Mouse (Mus musculus) CH12.LX (cell line): ENCODE data around the gene Ppp1r37. TPM values are rescaled to one million over a fixed set of nuclear protein-coding genes. Genes with fewer than 3 reads are reported as not detected.
"Not testable (repeated sequence)": the region's sequence is repeated elsewhere in the genome, so short reads cannot be mapped to it uniquely, and the experiment has no call there.

Source experiments
- DNase-seq: peaks from one replicate; pipeline ENCODE4 v3.0.0-alpha.2; 2013; ENCODE audit errors: extremely low read depth
- H3K27ac ChIP-seq: 2 replicates; pipeline ENCODE4 v1.5.1; 2012; ENCODE audit warnings: low read depth, mild to moderate bottlenecking, control low read depth, moderate library complexity; ENCODE audit not compliant: insufficient read depth
- H3K27me3 ChIP-seq: replicated peaks from 2 replicates; pipeline ENCODE3; 2012; ENCODE audit warnings: inconsistent platforms
- H3K36me3 ChIP-seq, 2 experiments: replicated peaks in 1 of 2; 2 replicates each; pipeline versions ENCODE3 to v1.6.1; 2012; ENCODE audit warnings: inconsistent platforms in 1 of 2, low read length in 1 of 2, mild to moderate bottlenecking in 1 of 2, mixed read lengths in 1 of 2, moderate library complexity in 1 of 2; ENCODE audit not compliant: control insufficient read depth in 1 of 2, insufficient read depth in 1 of 2
- H3K4me1 ChIP-seq, 2 experiments: 2 replicates each; pipeline ENCODE4 v1.6.1; 2012; ENCODE audit warnings: inconsistent platforms in 1 of 2, moderate library complexity in 1 of 2; ENCODE audit not compliant: insufficient read depth in 2 of 2, control insufficient read depth in 1 of 2
- H3K4me2 ChIP-seq: 2 replicates; pipeline ENCODE4 v1.6.1; 2012; ENCODE audit warnings: low read depth, mild to moderate bottlenecking, control low read depth; ENCODE audit not compliant: poor library complexity, insufficient read depth, severe bottlenecking
- H3K4me3 ChIP-seq, 3 experiments: fragments of 150-350 bp in 1 of 3; sonication (generic) in 1 of 3; replicated peaks in 1 of 3; 2 replicates each; pipeline versions ENCODE3 to v1.5.1; 2011 to 2012; ENCODE audit warnings: low read depth in 2 of 3, low read length in 2 of 3, mild to moderate bottlenecking in 2 of 3, moderate library complexity in 2 of 3, control low read depth in 1 of 3, improper control_type of control experiment in 1 of 3, inconsistent platforms in 1 of 3, mixed read lengths in 1 of 3; ENCODE audit not compliant: poor library complexity in 1 of 3
- H3K79me2 ChIP-seq: replicated peaks from 2 replicates; pipeline ENCODE4 v1.6.1; 2012; ENCODE audit warnings: mild to moderate bottlenecking, moderate library complexity; ENCODE audit not compliant: control insufficient read depth, poor library complexity, insufficient read depth, severe bottlenecking; ENCODE audit errors: extremely low read depth
- H3K9ac ChIP-seq: 2 replicates; pipeline ENCODE4 v1.6.1; 2012; ENCODE audit warnings: low read depth, mild to moderate bottlenecking, control low read depth, moderate library complexity; ENCODE audit not compliant: insufficient read depth
- H3K9me3 ChIP-seq: replicated peaks from 2 replicates; pipeline ENCODE3; 2012; ENCODE audit warnings: low read length, inconsistent platforms, mixed read lengths
- CTCF ChIP-seq, 2 experiments: IDR thresholded peaks in 1 of 2; conservative IDR thresholded peaks in 1 of 2; 2 replicates each; pipeline ENCODE4 v1.5.1; 2011 to 2012; ENCODE audit warnings: low read depth in 2 of 2, low read length in 2 of 2, improper control_type of control experiment in 1 of 2, inconsistent platforms in 1 of 2, mild to moderate bottlenecking in 1 of 2, moderate library complexity in 1 of 2
- E2F4 ChIP-seq: IDR thresholded peaks from 2 replicates; pipeline ENCODE4 v1.6.1; 2011; ENCODE audit warnings: low read depth, low read length, improper control_type of control experiment; ENCODE audit not compliant: insufficient replicate concordance
- JUN ChIP-seq: IDR thresholded peaks from 2 replicates; pipeline ENCODE4 v1.6.1; 2011; ENCODE audit warnings: low read depth, mild to moderate bottlenecking, low read length, improper control_type of control experiment, moderate library complexity; ENCODE audit not compliant: insufficient read depth
- MEF2A ChIP-seq: IDR thresholded peaks from 2 replicates; pipeline ENCODE4 v1.6.1; 2014; ENCODE audit warnings: low read depth, mild to moderate bottlenecking, inconsistent platforms, low read length, improper control_type of control experiment, borderline replicate concordance
- TBP ChIP-seq: conservative IDR thresholded peaks from 2 replicates; pipeline ENCODE4 v1.6.1; 2011; ENCODE audit warnings: low read depth, low read length, improper control_type of control experiment
- ZKSCAN1 ChIP-seq: IDR thresholded peaks from 2 replicates; pipeline ENCODE4 v1.6.1; 2012; ENCODE audit warnings: low read depth, inconsistent platforms, low read length, improper control_type of control experiment, borderline replicate concordance
- dilution Hi-C: fragments of 300-500 bp; cut with MboI; formaldehyde crosslinking; loops from 2 replicates; pipeline ENCODE4 v1.14.3; 2020; ENCODE audit warnings: low sequenced_read_pairs; ENCODE audit not compliant: extremely low pct_unique_long_range_greater_than_20kb, extremely low pct_ligation_motif_present
- in situ Hi-C: fragments of 300-500 bp; cut with MboI; formaldehyde crosslinking; loops from 3 replicates; pipeline ENCODE4 v1.14.3; 2019; ENCODE audit warnings: low sequenced_read_pairs, low pct_ligation_motif_present, low pct_unique_long_range_greater_than_20kb, mixed read lengths
- polyA plus RNA-seq: library from polyadenylated mRNA; unstranded; fragments of >175 nt; gene quantifications from 2 replicates; pipeline ENCODE4 v1.2.1, GENCODE M21; 2012; ENCODE audit warnings: low read depth; ENCODE audit not compliant: insufficient read length
- total RNA-seq, 2 experiments: library from RNA; depleted of rRNA; stranded (reverse); fragments of 300-350 nt in 1 of 2; fragments of >200 nt in 1 of 2; gene quantifications; 2 replicates each; pipeline ENCODE4 v1.2.3; 2012 to 2014

Ppp1r37 gene
- total and polyA plus RNA-seq, 3 experiments, result 7.3 to 15.7 (median 13.8) TPM

DNA sequence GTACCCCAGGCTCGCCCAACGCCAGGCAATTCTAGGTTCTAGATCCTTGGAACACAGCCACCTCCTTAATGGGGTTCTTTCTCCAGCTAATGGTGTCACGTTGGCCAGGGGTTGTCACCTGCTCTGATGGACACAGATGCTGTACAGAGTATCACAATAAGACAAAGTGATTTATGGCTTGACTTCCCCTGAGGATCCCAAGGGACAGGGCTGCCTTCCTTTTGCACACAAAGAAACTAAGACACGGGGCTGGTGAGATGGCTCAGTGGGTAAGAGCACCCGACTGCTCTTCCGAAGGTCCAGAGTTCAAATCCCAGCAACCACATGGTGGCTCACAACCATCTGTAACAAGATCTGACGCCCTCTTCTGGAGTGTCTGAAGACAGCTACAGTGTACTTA lies 50.9 kb downstream of the Ppp1r37 start:
- H3K9ac ChIP-seq, H3K4me3 ChIP-seq, H3K27me3 ChIP-seq, in situ Hi-C loops, H3K4me2 ChIP-seq, dilution Hi-C loops, H3K9me3 ChIP-seq: not testable (repeated sequence)
- peaks cover 14% of the 10 kb centered on the region for H3K79me2 ChIP-seq
- H3K4me1 ChIP-seq, result peaks cover 30 to 71% of the 10 kb centered on the region in 2 experiments
- peak; percentile 83 for TF ChIP-seq TBP
- H3K27ac ChIP-seq, result peak overlapping the region; percentile 4; the same call in 1 of the 2 replicates
- peak; percentile 51 for DNase-seq
- H3K36me3 ChIP-seq, result peaks cover 0 to 33% of the 10 kb centered on the region in 2 experiments

DNA sequence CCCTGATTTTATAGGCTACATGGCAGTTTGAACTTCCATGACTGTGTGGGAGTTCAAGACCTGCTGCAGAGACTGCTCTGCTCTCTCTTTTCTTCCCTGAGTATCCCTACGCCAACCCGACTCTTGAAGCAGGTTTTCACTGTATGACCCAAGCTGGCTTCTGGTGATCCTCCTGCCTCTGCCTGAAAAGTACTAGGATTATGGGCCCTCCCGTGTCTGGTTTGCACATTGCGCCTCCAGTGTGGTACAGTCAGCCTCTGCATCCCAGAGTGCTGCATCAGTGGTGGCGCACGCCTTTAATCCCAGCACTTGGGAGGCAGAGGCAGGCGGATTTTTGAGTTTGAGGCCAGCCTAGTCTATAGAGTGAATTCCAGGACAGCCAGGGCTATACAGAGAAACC lies 53.1 kb downstream of the Ppp1r37 start:
- in situ Hi-C loops, result loop anchor here (5.0 to 10.0 kb wide), 3 partner anchors 33 to 365 kb away; partner anchors contain the start of genes Gemin7 and Zfp296
- H3K9ac ChIP-seq, result peak overlapping the region; percentile 73; the same call in 1 of the 2 replicates
- peaks cover 0 to 28% of the 10 kb centered on the region in 2 experiments for H3K36me3 ChIP-seq
- no peaks in the 10 kb centered on the region for H3K27me3 ChIP-seq
- dilution Hi-C loops, result no loop called here
- H3K79me2 ChIP-seq, result peaks cover 14% of the 10 kb centered on the region
- peak overlapping the region in 2 of 3 experiments; percentile 23 to 90 for H3K4me3 ChIP-seq
- TF ChIP-seq CTCF (conservative IDR thresholded peaks at IDR 0.05 in 1 of 2, IDR thresholded peaks at IDR 0.05 in 1 of 2; ENCODE audit: low read depth in 2 of 2, low read length in 2 of 2) (peak in 1 of 2 experiments; percentile 22; a peak in 1 of 4 replicates), JUN (no peak), E2F4 (no peak)
- peak; percentile 26 for DNase-seq
- peak overlapping the region; percentile 78 for H3K4me2 ChIP-seq
- no peak overlapping the region for H3K27ac ChIP-seq
- H3K9me3 ChIP-seq, result peaks cover 2% of the 10 kb centered on the region
- peaks cover 20 to 50% of the 10 kb centered on the region in 2 experiments for H3K4me1 ChIP-seq

DNA sequence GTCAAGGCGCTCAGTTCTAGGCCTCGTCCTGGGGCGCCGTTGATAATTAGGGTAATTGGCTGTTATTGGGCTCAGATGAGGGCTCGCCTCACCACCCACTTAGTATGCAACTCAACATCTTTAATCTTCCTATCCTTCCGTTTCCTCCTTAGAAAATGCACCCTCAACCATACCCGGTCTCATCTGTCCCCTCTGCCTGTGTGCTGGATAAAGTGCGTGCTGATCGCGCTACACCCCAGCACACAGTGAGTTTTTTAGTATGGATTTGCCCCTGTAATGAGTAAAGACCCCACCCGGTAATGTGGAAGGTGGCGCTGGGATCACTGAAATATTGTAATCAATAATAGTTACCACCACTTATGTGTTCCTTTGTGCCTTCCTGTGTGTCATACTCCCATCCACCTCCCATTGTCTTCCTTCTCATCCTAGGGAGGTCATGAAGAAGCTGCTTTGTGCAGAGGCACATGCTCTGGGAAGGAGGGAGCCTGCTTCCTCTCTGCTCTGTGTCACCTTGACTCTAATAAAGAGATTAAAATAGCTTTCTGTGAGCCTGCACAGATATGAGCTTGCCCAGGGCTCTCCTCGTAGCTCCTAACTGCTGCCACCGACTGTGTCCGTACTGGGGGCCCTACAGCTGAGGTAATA lies 53.8 kb downstream of the Ppp1r37 start:
- Histone ChIP-seq H3K4me2 (peak overlapping the region; percentile 78), H3K9ac (peak overlapping the region; percentile 73), H3K9me3 (peaks cover 2% of the 10 kb centered on the region), H3K27ac (no peak overlapping the region), H3K79me2 (peaks cover 14% of the 10 kb centered on the region), H3K36me3 (peaks cover 0 to 22% of the 10 kb centered on the region in 2 experiments), H3K4me1 (peaks cover 18 to 42% of the 10 kb centered on the region in 2 experiments), H3K27me3 (no peaks in the 10 kb centered on the region), H3K4me3 (peak overlapping the region; percentile 90 to 98 (median 91))
- in situ Hi-C loops, result loop anchor here (5.0 to 10.0 kb wide), 3 partner anchors 33 to 366 kb away; partner anchors contain the start of genes Gemin7 and Zfp296
- no peak for DNase-seq
- dilution Hi-C loops, result no loop called here
- TF ChIP-seq MEF2A (0 out of 2 replicates have a peak, but pooled peaks have one; percentile 7), ZKSCAN1 (no peak)
